Mouse (Mus musculus): ENCODE results near the gene Gm5767.
A peak's percentile ranks its signal among the peaks of the same experiment; 100 is the strongest.

Gene Gm5767

GRCm38 (mm10) chr16:8680470-8680869 is at the start of gene Gm5767:
TSS of gene Gm5767 (plus strand) at chr16:8680770.
- no peak for DNase-seq

GRCm38 (mm10) chr16:8631428-8631827 is 49.1 kb upstream of the Gm5767 start:
- peak; percentile 32 for DNase-seq

GRCm38 (mm10) chr16:8636867-8637216 is 43.7 kb upstream of the Gm5767 start:
- DNase-seq = no peak

- DNase-seq = peak; percentile 80
Measured at GRCm38 (mm10) chr16:8637217-8638051, 43.1 kb upstream of the Gm5767 start, which contains the start of the genes Pmm2 and Tmem186. TSS of gene Pmm2 (plus strand) at chr16:8637674. TSS of gene Tmem186 (minus strand) at chr16:8637712.

GRCm38 (mm10) chr16:8638131-8638530 is 42.4 kb upstream of the Gm5767 start:
- no peak for DNase-seq

GRCm38 (mm10) chr16:8639466-8640191 is 40.9 kb upstream of the Gm5767 start:
- no peak for DNase-seq

- peak; percentile 56 for DNase-seq
Measured at GRCm38 (mm10) chr16:8643855-8644254, 36.7 kb upstream of the Gm5767 start.

GRCm38 (mm10) chr16:8645546-8645945 is 35.0 kb upstream of the Gm5767 start:
- DNase-seq = no peak

- no peak for DNase-seq
Measured at GRCm38 (mm10) chr16:8650007-8650406, 30.6 kb upstream of the Gm5767 start.

- no peak for DNase-seq
Measured at GRCm38 (mm10) chr16:8655108-8655507, 25.5 kb upstream of the Gm5767 start.

- no peak for DNase-seq
Measured at GRCm38 (mm10) chr16:8655599-8655998, 25.0 kb upstream of the Gm5767 start.

- DNase-seq = no peak
Measured at GRCm38 (mm10) chr16:8656256-8656655, 24.3 kb upstream of the Gm5767 start.

GRCm38 (mm10) chr16:8658349-8658748 is 22.2 kb upstream of the Gm5767 start:
- DNase-seq = no peak

- no peak for DNase-seq
Measured at GRCm38 (mm10) chr16:8658764-8659163, 21.8 kb upstream of the Gm5767 start.

- no peak for DNase-seq
Measured at GRCm38 (mm10) chr16:8663022-8663421, 17.5 kb upstream of the Gm5767 start.

GRCm38 (mm10) chr16:8663606-8664539 is 16.7 kb upstream of the Gm5767 start:
- no peak for DNase-seq

- no peak for DNase-seq
Measured at GRCm38 (mm10) chr16:8665367-8665766, 15.2 kb upstream of the Gm5767 start.

GRCm38 (mm10) chr16:8666452-8666851 is 14.1 kb upstream of the Gm5767 start:
- DNase-seq = no peak

- no peak for DNase-seq
Measured at GRCm38 (mm10) chr16:8667261-8667660, 13.3 kb upstream of the Gm5767 start.

- no peak for DNase-seq
Measured at GRCm38 (mm10) chr16:8667814-8668213, 12.8 kb upstream of the Gm5767 start.

- no peak for DNase-seq
Measured at GRCm38 (mm10) chr16:8668386-8668785, 12.2 kb upstream of the Gm5767 start.

GRCm38 (mm10) chr16:8669432-8669831 is 11.1 kb upstream of the Gm5767 start:
- DNase-seq = no peak
